Mouse (Mus musculus) telencephalon, adult 2 months (tissue): ENCODE measurements around the gene Angptl4.
"Not testable (repeated sequence)": the region's sequence is repeated elsewhere in the genome, so short reads cannot be mapped to it uniquely, and the experiment has no call there.

Experiments used
- DNase-seq: peaks from one replicate; pipeline ENCODE4 v3.0.0-alpha.2; 2011; ENCODE audit warnings: low read depth, low spot score

Gene Angptl4

GRCm38 (mm10) chr17:33756108-33756790 is 25.4 kb downstream of the Angptl4 start:
- no peak for DNase-seq

- no peak for DNase-seq
Measured at GRCm38 (mm10) chr17:33755418-33756107, 26.1 kb downstream of the Angptl4 start.

- no peak for DNase-seq
Measured at GRCm38 (mm10) chr17:33754656-33755055, 27.0 kb downstream of the Angptl4 start.

GRCm38 (mm10) chr17:33752297-33752696 is 29.3 kb downstream of the Angptl4 start:
- no peak for DNase-seq

GRCm38 (mm10) chr17:33751181-33751580 is 30.4 kb downstream of the Angptl4 start:
- DNase-seq: no peak

GRCm38 (mm10) chr17:33749451-33749850 is 32.2 kb downstream of the Angptl4 start:
- no peak for DNase-seq

- DNase-seq: no peak
Measured at GRCm38 (mm10) chr17:33746011-33746410, 35.6 kb downstream of the Angptl4 start.

GRCm38 (mm10) chr17:33744686-33745384 is 36.8 kb downstream of the Angptl4 start:
- DNase-seq: no peak

GRCm38 (mm10) chr17:33742420-33742819 is 39.2 kb downstream of the Angptl4 start:
- DNase-seq: no peak

- not testable (repeated sequence) for DNase-seq
Measured at GRCm38 (mm10) chr17:33733526-33733925, 48.1 kb downstream of the Angptl4 start.

- not testable (repeated sequence) for DNase-seq
Measured at GRCm38 (mm10) chr17:33732556-33733083, 49.0 kb downstream of the Angptl4 start.

GRCm38 (mm10) chr17:33729215-33729614 is 52.4 kb downstream of the Angptl4 start:
- no peak for DNase-seq

- no peak for DNase-seq
Measured at GRCm38 (mm10) chr17:33728396-33728795, 53.2 kb downstream of the Angptl4 start.
